Mouse (Mus musculus) CD4-positive helper T cell, adult 2 months (primary cell): ENCODE results near the gene Scube2.

Experiments
- DNase-seq: peaks from one replicate; pipeline ENCODE4 v3.0.0-alpha.2; 2012; ENCODE audit warnings: low read depth, missing footprints, low spot score

The Scube2 gene

DNA sequence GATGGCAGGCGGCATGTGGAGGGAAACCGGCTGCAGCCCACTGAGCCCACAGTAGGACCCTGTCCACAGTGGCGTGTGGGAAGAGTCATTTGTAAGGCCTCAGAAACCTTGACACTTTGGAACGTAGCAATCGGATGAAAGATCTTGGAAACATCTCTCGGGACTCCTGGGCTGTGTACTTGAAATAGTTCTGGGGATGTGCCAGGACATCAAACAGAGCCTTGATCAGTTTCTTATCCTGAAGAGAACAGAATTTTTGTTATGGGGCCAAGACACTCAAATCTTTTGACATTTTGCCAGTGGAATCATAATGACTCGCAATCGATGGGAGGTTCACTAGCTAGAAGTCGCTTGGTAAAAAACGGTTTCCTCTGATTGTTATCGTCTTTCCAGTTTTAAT, 66.3 kb downstream of the Scube2 start:
- DNase-seq: no peak

DNA sequence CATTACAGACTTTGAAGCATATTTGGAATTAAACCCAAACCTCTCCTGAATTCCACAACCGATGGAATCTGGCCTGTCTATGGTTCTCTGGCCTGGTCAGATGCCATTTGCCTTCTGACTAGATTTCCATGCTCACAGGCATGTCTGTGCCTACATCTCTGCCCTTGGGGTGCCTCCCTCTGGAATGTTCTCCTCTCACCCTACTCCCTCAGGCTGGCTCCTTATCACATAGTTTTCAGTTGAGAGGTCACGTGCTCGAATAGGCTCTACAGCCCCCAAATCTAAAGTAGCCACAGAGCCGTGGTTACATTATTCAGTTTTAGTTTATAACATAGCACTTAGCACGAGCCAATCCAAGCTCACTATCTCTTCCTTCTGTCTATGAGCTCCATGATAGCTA, 69.9 kb downstream of the Scube2 start:
- no peak for DNase-seq

DNA sequence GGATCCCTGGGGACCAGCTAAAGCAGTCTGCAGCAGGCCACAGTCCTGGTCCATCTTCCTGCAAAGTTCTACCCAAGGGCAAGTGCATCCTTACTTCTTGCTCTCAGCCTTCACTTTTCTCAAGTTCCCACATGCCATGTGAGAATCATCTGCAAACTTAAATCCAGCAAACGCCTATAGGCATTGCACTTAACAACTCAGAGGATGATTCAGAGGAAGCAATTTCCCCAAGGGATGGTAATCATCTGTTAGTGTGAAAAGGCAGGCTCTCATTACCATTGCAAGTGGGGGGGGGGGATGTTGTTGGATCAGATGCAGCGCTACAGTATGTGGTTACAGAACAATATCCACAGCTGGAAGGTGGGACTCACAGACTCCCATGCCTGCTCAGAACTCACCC, 70.9 kb downstream of the Scube2 start:
- DNase-seq: no peak

DNA sequence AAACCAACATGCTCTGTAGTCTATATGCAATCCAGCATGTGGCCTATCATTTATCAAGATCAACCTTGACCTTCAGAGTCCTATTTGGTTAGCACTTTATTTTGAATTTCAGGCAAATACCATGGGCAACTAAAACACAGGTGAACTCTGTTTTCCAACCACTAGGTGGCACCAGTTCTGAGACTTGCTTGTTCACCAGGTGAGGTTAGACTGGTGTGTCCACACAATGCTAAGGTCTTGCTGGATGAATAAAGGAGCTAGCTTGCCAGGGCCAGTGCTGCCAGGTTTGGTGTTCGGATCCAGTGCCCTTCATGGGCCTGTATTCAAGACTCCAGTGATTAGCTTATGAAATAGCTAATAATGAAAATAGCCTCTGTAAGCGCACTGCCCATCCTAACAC, 72.7 kb downstream of the Scube2 start:
- peak; percentile 57 for DNase-seq

DNA sequence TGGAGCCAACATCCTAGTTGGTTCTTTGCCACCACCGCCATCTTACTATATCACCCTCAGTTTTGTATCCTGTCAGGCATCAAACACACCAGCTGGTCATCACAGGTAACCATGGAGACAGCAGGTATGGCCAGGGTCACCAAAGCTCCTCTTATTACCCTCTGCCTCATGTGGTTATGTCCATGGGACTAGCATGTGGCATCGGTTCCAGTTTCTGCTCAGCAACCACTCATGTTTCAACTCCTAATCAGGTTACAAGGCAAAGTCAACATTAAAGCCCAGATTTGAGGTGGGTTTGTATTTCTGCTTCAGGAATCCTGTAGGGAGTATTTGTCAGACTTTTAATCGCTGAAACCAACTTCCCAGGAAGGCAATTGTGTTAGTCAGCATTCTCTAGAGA, 74.7 kb downstream of the Scube2 start:
- DNase-seq: no peak

DNA sequence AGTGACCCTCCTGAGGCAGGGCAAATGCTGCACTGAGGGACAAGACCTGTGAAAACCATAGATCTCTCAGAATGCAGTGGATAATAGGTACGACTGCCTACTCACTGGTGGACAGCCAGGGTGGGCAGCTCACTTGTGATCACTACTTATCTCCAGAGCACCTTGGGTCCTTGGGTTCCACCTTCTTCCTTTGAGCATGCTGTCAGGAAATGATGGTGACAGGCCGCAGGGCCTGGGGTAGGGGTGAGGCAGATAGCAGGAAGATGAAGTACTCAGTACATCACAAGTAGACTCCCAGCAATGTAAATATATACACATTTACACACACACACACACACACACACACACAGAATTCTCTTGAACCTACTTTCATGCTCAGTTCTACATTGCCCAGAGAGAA, 77.6 kb downstream of the Scube2 start:
- no peak for DNase-seq

DNA sequence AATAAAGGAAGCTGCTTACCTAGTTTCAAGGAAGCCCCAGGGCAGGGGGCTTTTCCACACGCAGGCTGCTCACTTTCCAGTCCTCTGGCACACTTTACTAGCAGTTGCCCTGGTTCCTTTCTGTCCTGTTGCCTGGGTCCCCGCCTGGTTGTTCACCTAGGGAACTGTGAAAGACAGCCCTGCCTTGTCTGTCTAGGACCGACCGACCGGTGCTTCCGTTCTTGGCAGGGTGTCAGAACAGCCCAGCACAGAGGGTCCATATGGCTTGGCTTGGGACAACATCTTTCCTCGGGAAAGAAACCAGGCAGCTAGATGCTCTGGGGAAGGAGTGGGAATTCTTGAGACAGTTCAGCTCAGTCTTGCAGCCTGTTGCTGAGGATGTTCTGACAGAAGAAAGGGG, 82.2 kb downstream of the Scube2 start:
- no peak for DNase-seq

DNA sequence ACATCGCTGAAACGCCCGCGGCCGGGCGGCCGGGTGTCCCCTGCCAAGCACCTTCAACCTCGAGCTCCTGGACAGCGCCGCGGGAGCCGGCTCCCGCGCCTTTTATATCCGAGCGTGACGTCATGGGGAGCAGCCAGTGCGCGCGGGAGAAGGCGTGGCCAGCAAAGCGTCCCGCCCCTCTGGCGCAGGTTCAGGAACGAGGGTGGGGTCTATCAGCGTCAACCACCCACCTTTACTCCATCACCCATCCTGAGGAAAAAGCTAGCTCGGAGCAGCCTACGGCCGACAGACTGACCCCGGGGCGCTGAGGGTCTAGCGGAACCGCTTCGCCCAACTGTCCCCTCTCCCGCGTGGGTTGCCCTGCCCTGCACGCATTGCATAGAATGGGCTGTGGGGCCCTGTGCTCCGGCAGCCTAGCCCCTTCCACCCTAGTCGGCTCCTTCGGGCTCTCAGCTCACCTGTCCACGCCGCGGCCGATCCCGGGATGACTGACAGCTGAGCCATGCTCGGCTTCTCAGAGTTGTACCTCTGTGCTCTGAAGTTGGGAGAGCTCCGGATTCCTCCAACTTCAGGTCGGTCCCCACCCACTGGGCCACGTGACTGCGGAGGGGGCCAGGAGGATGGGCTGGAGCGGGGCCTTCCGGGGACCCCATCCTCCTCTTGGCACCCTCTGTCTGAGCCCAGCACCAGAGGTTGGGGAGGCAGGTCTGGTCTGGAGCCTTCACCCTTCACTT, 83.8 kb downstream of the Scube2 start, which contains the start of gene Nrip3:
Gene Nrip3, minus strand, starts transcription at position 556 of the 734 bp plus-strand sequence.
- DNase-seq: peak; percentile 78

DNA sequence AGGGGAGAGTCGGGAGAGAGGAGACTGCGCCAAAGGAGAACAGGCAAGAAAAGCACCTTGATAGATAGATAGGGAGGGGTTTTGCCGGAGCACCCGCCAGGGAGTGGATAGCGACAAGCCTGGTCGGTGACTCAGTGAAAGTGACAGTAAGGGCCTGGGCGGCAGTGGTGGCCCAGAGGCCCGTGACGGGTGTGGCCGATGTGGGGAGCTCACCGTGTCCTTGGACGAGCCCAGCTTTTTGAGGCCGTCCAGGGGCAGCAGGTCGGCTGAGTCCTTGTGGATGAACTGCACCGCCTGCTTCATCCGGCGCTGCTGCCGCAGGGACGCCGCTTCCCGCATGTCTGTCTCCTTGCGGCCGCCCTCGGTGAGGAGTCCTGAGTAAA, 84.4 kb downstream of the Scube2 start:
- DNase-seq: no peak

DNA sequence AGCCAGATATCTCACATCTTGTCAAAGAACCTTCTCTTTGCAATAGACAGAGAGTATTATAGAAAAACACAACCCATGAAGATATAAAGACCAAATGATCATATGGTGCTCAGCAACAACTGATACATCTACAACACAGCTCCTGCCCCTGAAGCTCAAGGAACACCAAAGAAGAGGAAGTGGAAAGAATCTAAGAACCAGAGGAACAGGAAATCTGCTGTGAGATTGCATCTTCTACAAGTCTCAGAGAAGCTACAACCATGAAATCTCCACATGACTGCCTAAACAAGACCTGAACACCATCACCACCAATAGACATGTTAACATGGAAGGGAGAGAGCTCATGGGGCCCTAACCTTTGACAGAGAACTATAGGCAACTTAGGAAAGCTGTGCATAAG, 93.2 kb downstream of the Scube2 start:
- DNase-seq: no peak

DNA sequence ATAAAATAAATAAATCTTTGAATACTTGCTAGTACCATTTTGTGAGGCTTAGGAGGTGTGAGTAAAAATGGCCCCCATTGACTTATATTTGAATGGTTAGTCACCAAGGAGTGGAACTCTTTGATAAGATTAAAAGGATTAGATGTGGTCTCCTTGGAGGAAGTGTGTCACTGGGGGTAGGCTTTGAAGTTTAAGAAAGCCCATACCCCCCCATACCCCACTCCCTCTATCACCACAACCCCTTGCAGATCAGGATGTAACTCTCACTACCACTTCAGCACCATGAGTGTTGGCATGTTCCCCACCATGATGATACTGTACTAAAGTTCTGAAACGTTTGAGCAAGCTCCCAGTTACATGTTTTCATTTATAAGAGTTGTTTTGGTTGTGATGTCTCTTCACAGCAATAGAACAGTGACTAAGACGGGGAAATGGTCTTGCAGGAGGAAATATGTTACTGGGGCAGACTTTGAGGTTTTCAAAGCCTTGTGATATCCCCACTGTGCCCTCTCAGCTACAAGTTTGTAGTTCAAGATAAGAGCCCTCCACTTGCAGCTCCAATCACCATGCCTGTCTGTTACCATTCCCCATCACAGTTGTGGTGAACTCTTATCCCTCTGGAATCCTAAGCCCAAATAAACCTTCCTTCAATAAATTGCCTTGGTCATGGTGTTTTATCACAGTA, 96.6 kb downstream of the Scube2 start:
- DNase-seq: peak; percentile 23

DNA sequence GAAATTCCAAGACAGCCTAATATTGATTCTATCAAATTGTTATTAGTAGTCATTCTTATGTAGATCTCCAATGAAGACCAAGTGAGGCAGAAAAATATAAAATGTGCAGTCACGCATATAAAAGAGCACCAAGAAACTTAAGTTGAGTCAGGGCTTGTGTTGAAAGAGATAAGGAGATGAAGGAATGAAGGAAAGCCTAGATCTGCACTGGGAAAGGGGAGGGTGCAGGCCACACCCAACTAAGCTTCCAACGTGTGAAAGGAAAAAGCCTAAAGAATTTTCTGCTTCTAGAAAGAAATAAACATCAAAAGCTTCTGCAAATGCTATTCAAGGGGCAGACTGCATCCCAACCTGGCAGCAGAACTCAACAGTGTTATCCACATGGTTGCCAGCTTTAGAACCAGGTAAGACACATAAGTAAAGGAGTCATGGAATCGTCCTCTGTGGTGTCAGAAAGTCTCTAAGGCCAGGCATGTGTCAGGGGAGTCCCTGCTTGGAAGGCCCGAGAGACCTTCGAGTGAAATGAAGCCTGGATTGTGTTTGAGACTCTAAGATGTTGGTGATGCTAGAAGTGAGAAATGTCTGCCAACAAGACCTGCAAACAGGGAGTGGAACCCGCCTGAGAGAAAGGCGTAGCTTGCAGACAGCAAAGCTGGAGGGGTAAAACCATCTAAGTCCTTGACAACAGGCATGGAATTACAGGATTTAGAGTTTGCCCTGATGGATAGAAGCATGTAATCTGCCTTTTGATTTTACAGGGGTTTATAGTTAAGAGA, 97.7 kb downstream of the Scube2 start:
- no peak for DNase-seq

DNA sequence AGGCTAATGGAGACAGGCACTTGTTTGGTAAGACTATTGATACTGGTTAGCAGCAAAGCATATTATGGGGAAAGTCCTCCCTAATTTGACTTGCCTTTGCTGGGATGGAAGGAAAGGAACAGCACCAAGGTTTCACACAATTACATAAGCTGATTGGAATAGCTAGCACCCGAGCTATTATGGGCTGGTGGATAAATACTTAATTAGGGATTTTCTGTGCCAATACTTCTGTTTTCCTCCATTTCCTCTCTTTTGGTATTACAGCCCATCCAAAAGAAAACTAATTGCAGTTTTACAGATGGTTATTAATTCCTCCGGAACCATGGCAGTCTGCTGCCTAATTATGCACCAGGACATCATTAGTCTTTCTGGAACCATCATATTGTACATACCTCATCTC, 101.5 kb downstream of the Scube2 start:
- no peak for DNase-seq

DNA sequence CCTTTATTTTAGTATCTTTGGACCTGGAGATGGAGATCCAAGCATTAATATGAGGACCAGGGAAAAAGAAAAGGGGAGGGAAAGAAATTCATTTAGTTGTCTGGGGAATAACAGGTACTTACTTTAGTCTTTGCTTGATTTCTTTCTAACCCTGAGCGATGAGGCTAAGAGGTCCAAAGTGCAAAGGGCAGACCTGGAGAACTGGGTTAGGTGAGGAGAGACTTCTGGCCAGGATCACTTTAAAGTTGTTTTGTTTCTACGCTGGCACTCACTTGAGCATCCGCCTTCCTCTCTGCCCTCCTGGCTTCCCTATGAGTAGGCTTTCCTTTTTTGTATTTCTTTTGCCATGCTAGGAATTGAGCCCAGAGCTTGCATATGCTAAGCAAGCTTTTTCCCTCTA, 109.2 kb downstream of the Scube2 start:
- no peak for DNase-seq

DNA sequence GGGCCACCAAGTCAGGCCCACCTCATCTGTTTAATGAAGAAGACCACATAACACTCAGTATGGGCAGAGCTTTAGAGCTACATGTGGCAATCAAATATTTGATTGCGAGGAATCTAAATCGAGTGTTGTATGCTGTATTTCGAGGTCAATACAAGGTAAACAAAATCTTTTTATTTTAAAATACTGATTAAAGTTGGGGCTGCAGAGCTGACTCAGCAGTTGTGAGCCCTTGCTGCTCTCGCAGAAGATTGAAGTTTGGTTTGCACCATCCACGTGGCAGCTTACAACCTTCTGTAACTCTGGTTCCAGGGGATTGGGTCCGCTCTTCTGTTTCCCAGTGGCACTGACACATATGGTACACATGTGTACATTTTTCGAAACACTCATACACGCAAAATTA, 111.4 kb downstream of the Scube2 start:
- DNase-seq: no peak

DNA sequence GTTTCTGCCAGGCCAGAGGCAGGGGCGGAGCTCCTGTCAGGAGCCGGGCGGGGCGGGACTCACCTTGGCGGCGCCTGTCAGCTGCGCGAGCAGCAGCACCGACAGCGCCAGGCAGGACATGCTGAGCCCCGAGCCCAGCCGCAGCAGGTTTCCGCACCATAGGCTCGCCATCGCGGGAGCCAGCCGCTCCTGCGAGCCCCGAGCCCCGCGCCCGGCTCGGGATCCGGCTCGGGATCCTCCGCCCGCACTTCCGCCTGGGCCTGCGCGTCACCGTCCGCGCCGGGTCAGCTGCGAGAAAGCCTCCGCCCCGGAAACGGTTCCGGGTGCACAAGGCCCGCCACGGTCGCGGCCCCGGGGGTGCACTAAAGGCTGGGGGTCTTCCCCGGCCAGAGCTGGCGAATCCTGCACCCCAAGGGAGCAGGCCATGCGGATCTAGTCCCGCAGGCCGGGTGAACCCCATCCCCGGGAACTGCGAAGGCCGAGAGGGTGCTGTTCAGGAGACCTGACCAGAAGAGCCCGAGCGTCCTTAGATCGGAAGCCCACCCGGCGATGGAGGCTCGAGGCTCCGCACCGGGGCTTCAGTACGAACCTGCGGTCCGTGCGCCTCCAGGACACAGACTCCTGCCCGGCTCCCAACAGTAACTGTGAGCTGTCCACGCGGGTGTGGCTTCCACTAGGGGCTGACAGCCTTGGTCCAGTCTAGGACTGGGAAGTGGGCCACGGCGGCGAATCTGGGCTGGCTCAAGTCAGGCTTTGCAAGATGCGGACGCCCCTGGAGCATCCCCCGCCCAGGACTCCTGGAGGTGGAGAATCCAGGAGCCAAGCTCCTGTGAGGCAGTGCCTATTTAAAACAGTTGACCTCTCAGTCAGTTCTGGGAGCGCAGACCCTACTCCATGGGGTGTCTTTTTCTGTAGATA, 113.2 kb downstream of the Scube2 start, which contains the start of gene Tmem9b:
Gene Tmem9b, minus strand, starts transcription at position 868 of the 918 bp plus-strand sequence.
- peak; percentile 87 for DNase-seq

DNA sequence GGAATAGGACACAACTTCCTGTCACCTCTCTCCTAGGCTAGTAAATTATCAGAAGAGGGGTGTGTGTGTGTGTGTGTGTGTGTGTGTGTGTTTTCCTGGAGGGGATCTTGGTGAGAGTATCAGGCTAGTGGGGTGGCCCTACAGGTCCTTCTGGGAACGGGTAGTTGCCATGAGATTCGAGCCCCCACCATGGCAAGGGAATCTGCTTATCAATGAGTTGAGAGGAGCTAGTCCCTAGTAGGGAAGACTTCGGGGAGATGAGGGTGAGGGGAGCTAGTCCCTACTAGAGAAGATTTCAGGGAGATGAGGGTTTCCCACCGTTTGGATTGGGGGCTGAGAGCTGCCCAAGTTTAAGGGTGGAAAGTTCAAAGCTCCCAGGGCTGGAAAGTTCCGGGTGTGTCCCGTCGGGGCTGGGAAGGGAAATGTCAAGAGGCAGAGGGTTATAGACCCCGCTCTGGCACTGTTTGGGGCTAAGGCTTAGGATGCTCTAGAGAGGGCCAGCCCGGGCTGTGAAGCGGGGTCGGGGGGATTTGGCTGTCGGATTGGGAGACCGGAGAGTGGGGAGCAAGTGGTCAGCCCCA, 114.0 kb downstream of the Scube2 start:
- DNase-seq: peak; percentile 23
